Mouse (Mus musculus): Measurements from ENCODE around the gene Smim24.

Smim24 gene

GRCm38 (mm10) chr10:81429605-81430061 lies 36.8 kb downstream of the Smim24 start:
- in situ Hi-C loops (cut with MboI; ENCODE audit: unreplicated experiment in 2 of 2), result no loop called here

- in situ Hi-C loops (cut with MboI; ENCODE audit: unreplicated experiment in 2 of 2), result no loop called here
Observed at GRCm38 (mm10) chr10:81430141-81430830, 37.4 kb downstream of the Smim24 start.

- in situ Hi-C loops (cut with MboI; ENCODE audit: unreplicated experiment in 2 of 2), result no loop called here
Observed at GRCm38 (mm10) chr10:81430831-81431525, 38.1 kb downstream of the Smim24 start.

GRCm38 (mm10) chr10:81431526-81432168 lies 38.8 kb downstream of the Smim24 start:
- in situ Hi-C loops (cut with MboI; ENCODE audit: unreplicated experiment in 2 of 2), result no loop called here

GRCm38 (mm10) chr10:81432169-81432867 lies 39.5 kb downstream of the Smim24 start:
- in situ Hi-C loops (cut with MboI; ENCODE audit: unreplicated experiment in 2 of 2), result no loop called here

GRCm38 (mm10) chr10:81432868-81433262 lies 40.0 kb downstream of the Smim24 start:
- in situ Hi-C loops (cut with MboI; ENCODE audit: unreplicated experiment in 2 of 2), result no loop called here

- in situ Hi-C loops (cut with MboI; ENCODE audit: unreplicated experiment in 2 of 2), result no loop called here
Observed at GRCm38 (mm10) chr10:81433541-81434289, 40.9 kb downstream of the Smim24 start.

GRCm38 (mm10) chr10:81434361-81435263 lies 41.8 kb downstream of the Smim24 start:
- in situ Hi-C loops (cut with MboI; ENCODE audit: unreplicated experiment in 2 of 2), result no loop called here

GRCm38 (mm10) chr10:81435436-81435835 lies 42.6 kb downstream of the Smim24 start:
- in situ Hi-C loops (cut with MboI; ENCODE audit: unreplicated experiment in 2 of 2), result no loop called here

GRCm38 (mm10) chr10:81441019-81441418 lies 48.2 kb downstream of the Smim24 start:
- in situ Hi-C loops (cut with MboI; ENCODE audit: unreplicated experiment in 2 of 2), result loop anchor here in 1 of 2 experiments (5.0 kb wide), 1 partner anchor 34 kb away; no protein-coding TSS in a partner anchor

Data from v-Abl transformed pro-B cells (cell line).